Mouse (Mus musculus) right cerebral cortex, postnatal 36 days (tissue): ENCODE data around the gene Mrpl58.
"Not testable (repeated sequence)": the region's sequence is repeated elsewhere in the genome, so short reads cannot be mapped to it uniquely, and the experiment has no call there.

Source experiments
- DNase-seq, 2 experiments: peaks; one replicate each; pipeline ENCODE4 v3.0.0; 2022; ENCODE audit warnings: low spot score in 2 of 2, mixed read lengths in 1 of 2

Mrpl58 gene

GRCm38 (mm10) chr11:115382891-115383290, 20.7 kb upstream of the Mrpl58 start:
- no peak for DNase-seq

DNA sequence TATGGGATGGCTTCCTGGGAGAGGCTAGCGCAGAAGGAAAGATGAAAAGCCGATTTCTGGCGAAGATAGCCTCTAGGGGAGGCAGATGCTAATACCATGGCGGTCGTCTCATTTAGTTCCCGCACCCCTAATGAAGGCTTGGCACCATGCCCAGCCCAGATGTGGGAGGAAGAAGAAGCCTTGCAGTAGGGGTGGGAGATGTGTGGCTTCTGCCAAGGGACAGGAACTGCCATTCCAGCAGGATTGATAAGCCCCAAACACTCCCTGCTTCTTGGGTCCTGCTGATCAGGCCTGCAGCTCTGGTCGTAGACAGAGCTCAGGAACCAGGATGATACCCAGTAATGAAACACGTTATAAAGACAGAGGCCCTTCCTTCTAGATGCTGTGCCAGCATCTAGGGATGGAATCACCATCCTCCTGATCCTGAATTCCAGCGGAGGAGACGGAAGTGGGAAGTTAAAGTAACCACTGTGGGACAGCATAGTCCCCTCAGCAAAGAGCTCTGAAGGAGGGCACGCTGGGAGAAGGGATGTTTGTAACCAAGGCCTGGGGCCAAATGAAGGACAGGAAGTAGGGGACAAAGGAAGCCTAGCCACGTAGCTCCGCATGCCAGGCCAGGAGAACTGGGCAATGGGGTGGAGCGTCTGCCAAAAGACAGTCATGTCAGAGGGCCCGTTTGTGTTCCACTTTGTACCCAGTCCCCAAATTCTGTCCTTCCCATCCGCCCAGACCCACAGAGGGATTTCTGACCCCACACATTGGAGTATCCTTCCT, 19.7 kb upstream of the Mrpl58 start:
- no peak for DNase-seq

GRCm38 (mm10) chr11:115384587-115384986, 19.0 kb upstream of the Mrpl58 start:
- no peak for DNase-seq

DNA sequence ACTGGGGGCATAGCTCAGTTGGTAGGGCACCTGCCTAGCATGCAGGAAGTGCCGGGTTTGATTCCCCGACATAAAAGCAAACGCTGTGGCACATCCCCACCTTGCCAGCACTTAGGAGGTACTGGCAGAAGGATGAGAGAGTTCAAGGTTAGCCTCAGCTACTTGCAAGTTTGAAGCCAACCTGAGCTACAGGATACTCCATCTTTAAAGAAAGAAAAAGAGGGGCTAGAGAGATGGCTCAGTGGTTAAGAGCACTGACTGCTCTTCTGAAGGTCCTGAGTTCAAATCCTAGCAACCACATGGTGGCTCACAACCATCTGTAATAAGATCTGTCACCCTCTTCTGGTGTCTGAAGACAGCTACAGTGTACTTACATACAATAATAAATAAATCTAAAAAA, 16.7 kb upstream of the Mrpl58 start:
- not testable (repeated sequence) for DNase-seq

- no peak for DNase-seq
These were observed 12.2 kb upstream of the Mrpl58 start for GRCm38 (mm10) chr11:115391358-115391757.

DNA sequence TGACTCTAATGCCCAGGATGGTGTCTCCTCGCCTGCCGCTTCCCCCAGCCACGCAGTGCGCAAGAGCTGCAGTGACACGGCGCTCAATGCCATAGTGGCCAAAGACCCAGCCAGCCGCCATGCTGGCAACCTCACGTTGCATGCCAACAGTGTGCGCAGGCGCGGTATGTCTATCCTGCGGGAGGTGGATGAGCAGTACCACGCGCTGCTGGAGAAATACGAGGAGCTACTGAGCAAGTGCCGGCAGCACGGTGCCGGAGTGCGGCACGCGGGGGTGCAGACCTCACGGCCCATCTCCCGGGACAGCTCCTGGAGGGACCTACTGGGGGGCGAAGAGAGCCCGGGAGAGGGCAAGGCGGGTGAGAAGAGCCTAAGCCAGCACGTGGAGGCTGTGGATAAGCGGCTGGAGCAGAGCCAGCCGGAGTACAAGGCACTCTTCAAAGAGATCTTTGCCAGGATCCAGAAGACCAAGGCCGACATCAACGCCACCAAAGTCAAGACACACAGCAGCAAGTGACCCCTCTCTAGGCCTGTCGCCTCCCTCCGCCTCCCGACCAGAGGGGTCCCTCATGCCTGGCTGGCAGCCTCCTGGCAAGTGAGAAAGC, 9.7 kb upstream of the Mrpl58 start:
- DNase-seq: no peak

DNA sequence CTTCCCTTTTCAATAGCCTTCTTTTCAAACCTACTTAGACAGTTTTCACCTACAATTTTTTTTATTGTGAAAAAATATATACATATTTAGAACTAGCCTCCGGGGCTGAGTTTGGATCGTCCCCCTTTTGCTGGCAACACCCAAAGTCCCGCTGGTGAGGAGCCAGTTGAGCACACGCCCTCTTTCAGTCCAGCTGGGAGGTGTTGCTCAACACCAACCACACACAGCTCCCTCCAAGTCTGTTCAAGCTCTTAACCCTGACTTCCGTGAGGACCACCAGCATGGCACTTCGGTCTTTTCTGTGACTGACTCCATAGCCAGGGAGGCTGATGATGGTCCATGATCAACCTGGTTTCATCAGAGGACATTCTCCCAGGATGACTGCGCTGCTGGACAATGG, 5.5 kb upstream of the Mrpl58 start:
- no peak for DNase-seq

DNA sequence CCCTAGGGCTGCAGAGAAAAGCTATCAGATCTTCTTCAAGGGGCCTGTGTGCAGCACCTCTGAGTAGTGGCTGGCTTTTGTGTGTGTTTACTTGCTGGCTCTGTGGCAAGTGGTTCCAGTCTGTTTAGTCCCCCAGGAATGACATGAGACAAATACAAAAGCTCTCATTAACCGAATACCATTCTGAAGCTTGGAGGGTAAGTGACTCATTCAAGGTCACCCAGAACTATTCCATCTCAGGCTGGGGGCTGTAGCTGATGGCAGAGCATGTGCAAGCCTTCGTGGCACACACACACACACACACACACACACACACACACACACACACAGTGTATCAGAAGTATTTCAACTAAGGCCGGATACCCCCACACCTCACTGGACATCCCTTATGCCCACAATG, 3.4 kb upstream of the Mrpl58 start:
- DNase-seq: no peak

DNA sequence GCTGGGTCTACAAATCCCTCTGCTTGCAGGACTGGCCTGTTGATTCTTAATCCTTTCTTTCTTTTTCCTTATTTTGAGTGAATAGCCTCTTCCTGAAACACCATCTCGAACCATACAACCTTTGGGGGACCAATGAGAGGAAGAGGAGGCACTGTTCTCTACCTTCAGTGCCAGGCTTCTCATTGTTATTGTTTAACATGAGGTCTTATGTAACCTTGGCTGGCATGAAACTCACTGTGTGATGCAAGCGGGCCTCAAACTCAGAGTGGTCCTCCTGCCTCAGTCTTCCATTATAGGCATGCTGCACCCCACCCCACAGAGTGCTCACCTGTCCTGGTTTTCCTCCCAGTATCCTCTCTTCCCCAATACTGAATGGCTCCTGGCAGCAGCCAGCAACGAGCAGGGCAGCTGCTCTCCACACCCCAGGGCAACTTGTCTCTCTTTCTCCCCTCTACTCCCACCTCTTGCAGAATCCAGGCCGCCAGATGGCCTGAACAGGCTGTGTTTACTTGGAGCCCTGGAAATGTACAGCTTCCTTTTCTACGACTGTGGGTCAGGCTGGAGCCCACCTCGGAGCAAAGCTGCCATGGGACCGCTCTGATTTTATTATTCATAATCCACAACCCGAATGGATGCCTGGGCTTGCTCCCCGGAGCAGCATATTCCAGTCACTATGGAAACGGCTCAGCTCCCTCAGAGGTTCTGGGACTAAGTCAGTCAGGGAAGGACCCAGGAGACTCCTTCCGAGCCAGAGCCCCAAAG, 2.7 kb upstream of the Mrpl58 start:
- DNase-seq: no peak

GRCm38 (mm10) chr11:115405723-115406122, 2.2 kb downstream of the Mrpl58 start:
- no peak for DNase-seq

DNA sequence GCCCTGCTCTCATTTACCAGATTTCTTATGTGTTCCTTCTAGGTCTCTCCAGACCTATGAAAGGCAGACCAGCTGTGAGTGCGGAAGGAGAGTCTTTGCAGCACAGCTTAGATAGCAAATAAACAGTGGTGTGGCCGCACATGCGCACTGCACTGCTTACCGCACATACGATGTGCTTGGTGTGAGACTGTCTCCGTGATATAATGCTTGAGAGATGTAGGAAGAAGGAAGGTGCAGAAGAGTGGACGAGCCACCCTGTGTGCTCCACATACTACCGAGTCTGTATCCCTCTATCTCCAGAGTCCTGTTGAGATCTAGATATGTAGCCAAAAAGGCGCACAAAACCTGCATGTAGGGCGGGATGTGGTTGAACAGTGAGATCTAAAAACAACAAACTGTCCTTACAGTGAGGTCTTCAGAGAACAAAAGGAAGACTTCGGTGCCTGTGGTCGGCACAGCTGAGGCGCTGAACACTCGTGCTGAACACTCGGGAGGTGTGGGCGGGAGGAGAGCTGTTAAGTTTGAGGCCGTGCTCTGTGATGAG, 3.4 kb downstream of the Mrpl58 start:
- no peak for DNase-seq

GRCm38 (mm10) chr11:115408266-115408920, 4.8 kb downstream of the Mrpl58 start:
- no peak for DNase-seq

DNA sequence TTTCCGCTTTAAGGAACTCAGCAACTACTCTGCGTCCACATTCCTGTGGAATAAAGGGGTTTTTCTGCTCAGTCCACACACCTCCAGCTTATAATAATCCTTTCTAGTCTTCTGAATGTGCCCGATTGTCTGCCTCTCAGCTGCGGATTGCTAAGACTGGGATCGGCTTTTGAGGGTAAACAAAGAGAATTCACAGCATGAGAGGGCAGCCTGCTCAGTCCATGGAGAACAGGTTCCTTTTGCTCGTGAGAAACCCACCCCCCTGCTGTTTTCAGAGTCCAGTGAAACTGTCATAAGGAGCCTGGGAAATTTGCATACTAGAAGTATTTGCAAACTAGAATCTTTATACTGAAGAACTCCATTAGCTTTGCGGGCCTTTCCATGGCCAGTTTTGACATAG, 6.0 kb downstream of the Mrpl58 start:
- DNase-seq: no peak

DNA sequence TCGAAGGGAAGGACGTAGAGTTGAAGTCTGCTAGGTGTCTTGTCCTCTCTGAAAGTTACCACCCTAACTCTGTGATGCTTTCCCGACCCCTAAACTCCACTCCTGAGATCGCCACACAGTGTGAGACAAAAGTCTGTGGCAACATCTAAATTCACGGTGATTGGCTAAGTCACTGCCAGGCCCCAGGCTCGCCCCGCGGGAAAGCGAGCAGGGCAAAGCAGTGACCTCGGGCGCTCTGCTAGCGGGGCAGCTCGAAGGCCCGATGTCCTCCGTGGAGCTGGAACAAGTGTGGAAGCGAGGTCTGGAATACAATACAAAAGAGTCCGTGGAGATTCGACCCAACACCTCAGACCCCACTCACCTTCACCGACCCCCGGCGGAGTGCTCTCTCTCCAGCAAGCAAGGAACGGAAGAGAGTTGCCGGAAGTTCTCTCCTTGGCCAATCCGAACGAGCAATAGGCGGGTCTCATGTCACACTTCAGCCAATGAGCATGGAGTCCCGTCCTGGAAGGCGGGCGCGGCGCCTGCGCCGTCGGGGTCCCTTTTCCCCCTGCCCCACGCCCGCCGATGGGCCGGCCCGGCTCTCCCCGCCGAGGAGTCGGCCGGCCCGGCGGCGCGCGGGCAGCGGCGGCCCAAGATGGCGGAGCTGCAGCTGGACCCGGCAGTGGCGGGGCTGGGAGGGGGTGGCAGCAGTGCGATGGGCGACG, 16.1 kb downstream of the Mrpl58 start, which contains the start of the genes Atp5h and Kctd2:
TSS of gene Atp5h (minus strand) at position 432 of the 707 bp plus-strand sequence.
TSS of gene Kctd2 (plus strand) at position 598 of the 707 bp plus-strand sequence.
- DNase-seq: peak; percentile 93 to 95

- DNase-seq: no peak
These were observed 17.0 kb downstream of the Mrpl58 start for GRCm38 (mm10) chr11:115420336-115421190.

DNA sequence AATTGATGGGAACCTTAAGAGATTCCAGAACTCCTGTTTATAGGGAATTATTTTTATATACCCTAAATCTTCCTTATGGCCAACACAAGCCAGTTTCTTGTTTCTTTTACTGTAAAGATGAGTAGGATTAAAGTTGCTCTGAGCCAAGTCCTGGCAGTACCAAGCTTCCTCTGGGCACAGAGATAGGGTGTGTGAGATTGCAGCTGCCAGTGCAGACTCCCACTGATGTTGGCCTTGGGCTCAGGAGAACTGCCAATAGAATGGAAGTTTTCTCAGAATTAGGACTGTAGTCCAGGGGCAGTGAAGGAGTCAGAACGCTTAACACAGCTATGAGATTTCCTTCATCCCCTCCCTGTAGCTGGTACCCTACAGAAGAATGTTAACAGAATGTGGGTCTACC, 17.8 kb downstream of the Mrpl58 start:
- no peak for DNase-seq

- DNase-seq: no peak
These were observed 18.4 kb downstream of the Mrpl58 start for GRCm38 (mm10) chr11:115421972-115422371.

DNA sequence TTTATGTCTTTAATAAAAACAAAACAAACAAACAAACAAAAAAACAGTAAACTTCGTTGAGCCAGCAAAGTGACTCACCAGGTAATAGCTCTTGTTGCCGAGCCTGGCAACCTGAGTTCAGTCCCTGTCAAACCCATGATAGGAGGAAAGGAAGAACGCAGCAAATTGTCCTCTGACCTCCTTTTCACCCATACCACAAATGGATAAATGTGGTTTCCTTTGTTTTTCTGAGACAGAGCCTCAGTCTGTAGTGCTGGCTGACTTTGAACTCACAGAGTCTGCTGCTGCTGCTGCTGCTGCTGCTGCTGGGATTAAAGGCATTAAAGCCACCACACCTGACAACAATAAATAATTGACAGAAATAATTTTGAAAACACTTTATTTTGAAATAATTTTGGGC, 19.5 kb downstream of the Mrpl58 start:
- no peak for DNase-seq

- no peak for DNase-seq
These were observed 21.1 kb downstream of the Mrpl58 start for GRCm38 (mm10) chr11:115424666-115425065.

- no peak for DNase-seq
These were observed 22.1 kb downstream of the Mrpl58 start for GRCm38 (mm10) chr11:115425671-115426070.
